Mouse (Mus musculus) brown adipose tissue, adult 24 weeks (tissue): ENCODE measurements around the gene Fitm1. TPM values are rescaled to one million over a fixed set of nuclear protein-coding genes. Genes with fewer than 3 reads are reported as not detected.

Experiments used
- H3K27ac ChIP-seq: fragments of 200-500 bp; replicated peaks from 2 replicates; pipeline ENCODE4 v1.5.1; 2012; ENCODE audit warnings: low read depth, mild to moderate bottlenecking, low read length
- H3K4me1 ChIP-seq: fragments of 200-500 bp; 2 replicates; pipeline ENCODE4 v1.6.1; 2012; ENCODE audit warnings: low read length, mixed read lengths; ENCODE audit not compliant: control insufficient read depth, insufficient read depth, insufficient read length
- H3K4me3 ChIP-seq: fragments of 200-500 bp; 2 replicates; pipeline ENCODE4 v1.5.1; 2012; ENCODE audit warnings: low read depth, mild to moderate bottlenecking, low read length, moderate library complexity; ENCODE audit not compliant: insufficient read depth
- polyA plus RNA-seq: library from polyadenylated mRNA; stranded (reverse); fragments of >200 nt; gene quantifications from 2 replicates; pipeline ENCODE4 v1.2.4, GENCODE M21; 2012; ENCODE audit not compliant: missing spikeins, insufficient read depth, insufficient read length

Fitm1 gene
- polyA plus RNA-seq, 1 experiment: 5.4 TPM

GRCm38 (mm10) chr14:55598521-55599390 is 23.3 kb downstream of the Fitm1 start:
- Histone ChIP-seq H3K4me3 (no peak overlapping the region), H3K27ac (no peak overlapping the region), H3K4me1 (no peaks in the 10 kb centered on the region)

DNA sequence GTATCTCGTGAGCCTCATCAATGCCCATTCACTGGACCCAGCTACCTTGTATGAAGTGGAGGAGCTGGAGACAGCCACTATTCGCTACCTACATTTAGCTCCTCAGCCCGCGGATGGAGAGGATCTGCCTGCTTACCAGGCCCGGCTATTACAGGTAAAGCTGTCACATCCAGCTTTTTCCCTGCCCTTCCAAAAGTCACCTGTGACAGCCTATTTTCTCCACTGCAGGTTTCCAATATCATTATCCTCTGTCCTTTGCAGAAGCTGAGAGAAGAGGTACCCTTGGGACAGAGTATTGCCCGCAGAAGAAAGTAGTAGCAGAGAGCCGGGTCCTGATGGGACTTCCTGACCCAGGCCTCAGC is 27.8 kb downstream of the Fitm1 start, which contains the start of gene Irf9:
Irf9 (plus strand) TSS at position 301 of the 362 bp plus-strand sequence.
- no peaks in the 10 kb centered on the region for H3K4me1 ChIP-seq
- peak within 1 kb of the TSS; percentile 73 for H3K4me3 ChIP-seq
- peak within 1 kb of the TSS; percentile 91 for H3K27ac ChIP-seq

DNA sequence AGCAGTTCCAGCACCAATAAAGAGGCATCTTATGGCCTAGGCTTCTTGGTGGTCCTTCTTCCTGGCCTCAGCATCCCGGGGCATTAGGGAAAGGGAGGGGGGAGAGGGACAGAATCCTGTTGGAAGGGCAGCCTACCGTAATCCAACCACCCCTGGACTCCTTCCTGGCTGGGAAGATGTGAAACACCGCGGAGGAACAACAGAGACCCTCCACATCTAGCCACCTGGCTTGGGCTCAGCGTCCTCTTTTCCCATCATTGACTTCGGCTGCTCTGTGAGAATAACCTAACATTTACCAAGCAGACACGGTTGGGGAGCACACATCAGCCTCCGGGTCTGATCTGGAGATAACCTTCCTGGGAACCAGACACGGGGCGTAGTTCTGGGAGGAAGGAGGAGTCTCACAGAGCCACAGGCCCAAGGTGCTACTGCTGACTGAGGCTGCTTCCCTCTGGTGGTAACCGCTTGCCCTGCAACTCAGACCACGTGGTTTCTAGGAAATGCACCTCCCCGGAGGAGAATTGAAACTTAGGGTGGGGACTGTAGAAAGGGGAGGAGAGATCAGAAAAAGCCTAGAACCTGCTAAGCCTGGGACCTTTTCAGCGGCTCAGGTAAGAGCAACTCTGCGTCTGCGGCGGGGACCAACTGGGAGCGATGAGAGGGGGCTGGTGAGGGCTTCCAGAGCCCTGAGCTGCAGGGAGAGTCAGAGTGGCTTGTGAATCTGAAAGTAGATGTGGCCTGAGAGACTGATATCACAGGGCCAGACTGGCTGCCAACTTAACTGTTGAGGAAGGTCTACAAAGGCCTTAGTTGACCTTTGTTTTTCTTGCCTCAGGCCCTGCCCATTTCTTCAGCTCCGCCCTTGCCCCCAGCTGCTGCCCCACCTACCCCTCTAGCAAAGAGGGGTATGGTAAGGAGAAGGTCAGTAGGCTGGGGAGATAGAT is 28.5 kb downstream of the Fitm1 start:
- peak overlapping the region; percentile 91 for H3K27ac ChIP-seq
- H3K4me3 ChIP-seq: peak overlapping the region; percentile 73
- no peaks in the 10 kb centered on the region for H3K4me1 ChIP-seq

- Histone ChIP-seq H3K4me1 (no peaks in the 10 kb centered on the region), H3K4me3 (peak overlapping the region; percentile 73), H3K27ac (peak overlapping the region; percentile 91)
These were observed 29.4 kb downstream of the Fitm1 start for GRCm38 (mm10) chr14:55604823-55605222.

DNA sequence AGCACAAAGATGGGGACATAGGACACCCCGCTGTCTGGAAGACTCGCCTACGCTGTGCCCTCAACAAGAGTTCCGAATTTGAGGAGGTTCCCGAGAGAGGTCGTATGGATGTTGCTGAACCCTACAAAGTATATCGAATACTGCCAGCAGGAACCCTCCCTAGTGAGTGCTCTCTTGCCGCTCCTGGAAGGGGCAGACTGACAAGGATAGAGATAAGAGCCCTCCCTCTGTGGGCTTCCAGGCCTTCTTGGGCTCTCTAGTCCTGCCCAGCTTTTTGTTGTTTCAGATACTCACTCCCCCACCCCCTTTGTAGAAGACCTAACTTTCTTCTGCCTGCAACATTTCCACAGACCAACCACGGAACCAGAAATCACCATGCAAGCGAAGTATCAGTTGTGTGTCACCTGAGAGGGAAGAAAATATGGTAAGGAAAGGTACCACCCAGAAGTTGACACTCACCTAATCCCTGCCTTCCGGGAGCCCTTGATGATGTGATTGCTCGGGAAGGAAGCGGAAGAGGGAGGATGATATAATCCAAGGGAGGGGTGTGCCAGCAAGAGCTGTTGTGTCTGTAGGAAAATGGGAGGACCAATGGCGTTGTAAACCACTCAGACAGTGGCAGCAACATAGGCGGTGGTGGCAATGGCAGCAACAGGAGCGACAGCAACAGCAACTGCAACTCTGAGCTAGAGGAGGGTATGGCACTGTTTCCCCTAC is 30.5 kb downstream of the Fitm1 start:
- no peaks in the 10 kb centered on the region for H3K4me1 ChIP-seq
- no peak overlapping the region for H3K4me3 ChIP-seq
- no peak overlapping the region for H3K27ac ChIP-seq

GRCm38 (mm10) chr14:55608339-55608738 is 32.9 kb downstream of the Fitm1 start:
- Histone ChIP-seq H3K27ac (no peak overlapping the region), H3K4me1 (no peaks in the 10 kb centered on the region), H3K4me3 (no peak overlapping the region)

DNA sequence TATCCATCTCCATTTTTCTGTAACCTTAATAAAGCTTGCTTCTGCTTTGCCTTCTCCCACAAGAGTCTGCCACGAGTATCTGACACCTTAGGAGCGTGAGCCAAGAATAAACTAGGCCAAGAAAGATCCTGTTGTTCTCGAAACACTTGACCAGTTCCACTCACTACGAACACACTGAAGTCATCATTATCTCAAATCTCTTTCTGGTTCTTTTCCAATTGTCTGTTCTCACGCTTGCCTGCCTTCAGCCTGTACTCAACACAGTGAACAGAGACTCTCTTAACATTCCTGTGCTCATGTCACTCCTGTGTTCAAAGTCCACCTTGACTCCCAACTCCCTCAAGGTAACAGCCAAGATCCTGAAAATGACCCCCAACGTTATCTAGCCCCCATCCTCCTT is 37.9 kb downstream of the Fitm1 start:
- no peak overlapping the region for H3K4me3 ChIP-seq
- H3K27ac ChIP-seq: no peak overlapping the region
- no peaks in the 10 kb centered on the region for H3K4me1 ChIP-seq

- Histone ChIP-seq H3K4me3 (no peak overlapping the region), H3K27ac (no peak overlapping the region), H3K4me1 (no peaks in the 10 kb centered on the region)
These were observed 39.3 kb downstream of the Fitm1 start for GRCm38 (mm10) chr14:55614565-55615178.

DNA sequence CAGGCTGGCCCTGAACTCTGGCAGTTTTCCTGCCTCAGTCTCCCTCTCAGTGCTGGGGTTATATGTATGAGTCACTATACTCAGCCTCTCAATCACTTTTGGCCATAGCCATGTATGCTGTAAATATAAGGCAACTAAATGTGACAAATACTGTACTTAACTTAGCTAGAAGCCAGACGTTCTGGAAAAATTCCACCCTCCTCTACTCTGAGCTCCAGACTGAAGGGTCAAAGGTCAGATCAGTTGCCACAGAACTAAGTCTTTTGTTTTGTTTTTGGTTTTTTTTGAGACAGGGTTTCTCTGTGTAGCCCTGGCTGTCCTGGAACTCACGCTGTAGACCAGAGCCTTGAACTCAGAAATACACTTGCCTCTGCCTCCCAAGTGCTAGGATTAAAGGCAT is 40.5 kb downstream of the Fitm1 start:
- Histone ChIP-seq H3K4me3 (no peak overlapping the region), H3K4me1 (no peaks in the 10 kb centered on the region)

DNA sequence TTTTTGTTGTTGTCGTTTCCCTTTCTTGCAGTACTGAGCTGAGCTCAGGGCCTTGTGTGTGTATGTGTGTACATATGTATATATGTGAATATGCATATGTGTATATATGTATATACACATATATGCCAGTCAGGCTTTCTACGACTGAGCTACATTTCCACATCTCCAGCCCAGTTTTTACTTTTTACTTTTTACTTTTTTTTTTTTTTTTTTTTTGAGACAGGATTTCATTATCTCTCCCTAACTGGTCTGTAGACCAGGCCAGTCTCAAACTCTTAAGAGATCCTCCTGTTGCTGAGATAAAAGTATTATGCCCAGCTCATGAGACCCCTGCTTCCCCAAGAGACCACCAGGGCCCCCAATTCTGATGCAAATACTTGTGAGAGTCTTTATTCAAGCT is 41.4 kb downstream of the Fitm1 start:
- no peak overlapping the region for H3K27ac ChIP-seq
- H3K4me1 ChIP-seq: no peaks in the 10 kb centered on the region
- H3K4me3 ChIP-seq: no peak overlapping the region

More for the DNA sequence above, 40.5 kb downstream of the Fitm1 start:
- no peak overlapping the region for H3K27ac ChIP-seq

GRCm38 (mm10) chr14:55617822-55618221 is 42.4 kb downstream of the Fitm1 start, which contains the start of gene Rec8:
Rec8 (plus strand) TSS chr14:55618037.
- no peak within 1 kb of the TSS for H3K27ac ChIP-seq

DNA sequence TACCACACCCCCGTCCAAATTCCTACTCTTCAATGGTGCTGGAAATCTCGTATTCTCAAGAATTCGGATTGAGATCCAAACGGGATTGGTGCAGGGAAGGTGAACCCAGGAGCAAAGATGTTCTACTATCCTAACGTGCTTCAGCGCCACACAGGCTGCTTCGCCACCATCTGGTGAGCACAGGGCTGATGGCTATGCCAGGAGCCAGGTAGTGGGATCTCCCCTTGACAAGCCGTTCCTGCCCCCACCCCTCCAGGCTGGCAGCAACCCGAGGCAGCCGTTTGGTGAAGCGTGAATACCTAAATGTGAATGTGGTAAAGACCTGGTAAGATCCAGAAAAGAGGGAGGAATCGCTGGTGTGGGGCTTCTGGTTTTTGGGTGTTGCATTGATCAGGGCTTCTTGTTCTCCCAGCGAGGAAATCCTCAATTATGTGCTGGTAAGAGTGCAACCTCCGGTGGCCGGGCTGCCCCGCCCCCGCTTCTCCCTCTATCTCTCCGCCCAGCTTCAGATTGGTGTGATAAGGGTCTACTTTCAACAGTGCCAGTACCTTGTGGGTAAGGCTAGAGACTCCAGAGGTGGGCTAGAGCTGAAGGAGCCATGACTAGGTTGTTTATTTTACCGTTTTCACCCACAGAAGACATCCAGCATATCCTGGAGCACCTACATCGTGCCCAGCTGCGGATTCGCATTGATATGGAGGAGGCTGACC is 43.2 kb downstream of the Fitm1 start:
- no peak overlapping the region for H3K4me3 ChIP-seq
- H3K4me1 ChIP-seq: no peaks in the 10 kb centered on the region
- no peak overlapping the region for H3K27ac ChIP-seq

More at GRCm38 (mm10) chr14:55617822-55618221, 42.4 kb downstream of the Fitm1 start, which contains the start of gene Rec8:
- H3K4me1 ChIP-seq: no peaks in the 10 kb centered on the region
- H3K4me3 ChIP-seq: no peak within 1 kb of the TSS
